Mouse (Mus musculus) pancreas, adult 10 weeks (tissue): Measurements from ENCODE around the gene Ikbip. TPM values are rescaled to one million over a fixed set of nuclear protein-coding genes. Genes with fewer than 3 reads are reported as not detected.

ENCODE experiments used
- polyA plus RNA-seq: library from polyadenylated mRNA; stranded (reverse); fragments of 350-450 nt; fragmentation: Illumina TruSeq; extraction: RNeasy Lipid Tissue Mini Kit (QIAGEN cat#74804); gene quantifications from one replicate; pipeline ENCODE4 v1.2.3, GENCODE M21; 2015; ENCODE audit warnings: low read depth, low replicate concordance; ENCODE audit not compliant: insufficient read depth

Ikbip gene
- polyA plus RNA-seq = 7.1 TPM

DNA sequence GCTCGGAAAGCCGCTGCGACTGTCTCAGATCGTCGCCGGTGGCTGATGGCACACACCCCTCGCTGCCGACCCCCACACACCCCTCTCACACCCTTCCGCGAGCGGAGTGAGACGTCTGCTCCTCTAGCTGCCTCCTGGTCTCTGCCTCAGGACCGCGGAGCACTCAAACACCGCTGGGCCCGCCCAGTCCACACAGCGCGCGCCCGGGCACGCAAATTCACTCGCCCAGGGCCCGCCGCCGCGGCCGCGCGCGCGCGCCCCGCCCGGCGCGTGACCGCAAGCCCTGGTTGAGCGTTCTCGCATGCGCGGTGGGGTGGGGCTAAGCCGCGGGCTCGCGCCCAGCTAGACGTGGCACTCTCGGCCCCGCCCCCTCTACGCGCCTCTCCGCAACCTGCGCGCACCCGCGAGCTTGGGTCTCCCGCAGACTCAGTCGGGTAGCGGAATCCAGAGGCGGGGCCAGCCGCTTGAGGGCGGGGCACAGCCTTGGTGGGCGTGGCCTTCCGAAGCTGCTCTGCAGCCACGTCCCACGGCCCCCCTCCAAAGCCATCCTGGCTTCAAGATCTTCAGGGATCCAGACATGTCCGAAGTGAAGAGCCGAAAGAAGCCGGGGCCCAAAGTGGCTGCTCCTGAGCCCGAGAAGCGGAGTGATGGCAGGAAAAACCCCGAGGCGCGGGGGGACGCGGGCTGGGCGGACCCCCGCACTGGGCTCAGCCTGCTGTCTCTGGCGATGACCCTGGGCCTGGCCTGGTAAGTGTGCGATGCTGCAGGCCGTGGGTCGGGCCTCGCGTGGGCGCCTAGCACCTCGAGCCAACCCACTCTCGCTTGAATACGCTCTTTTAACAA is at the start of gene Ikbip, which contains the start of gene Apaf1:
TSS of gene Ikbip (plus strand) at position 391 of the 843 bp plus-strand sequence.
TSS of gene Apaf1 (minus strand) at position 221 of the 843 bp plus-strand sequence.

DNA sequence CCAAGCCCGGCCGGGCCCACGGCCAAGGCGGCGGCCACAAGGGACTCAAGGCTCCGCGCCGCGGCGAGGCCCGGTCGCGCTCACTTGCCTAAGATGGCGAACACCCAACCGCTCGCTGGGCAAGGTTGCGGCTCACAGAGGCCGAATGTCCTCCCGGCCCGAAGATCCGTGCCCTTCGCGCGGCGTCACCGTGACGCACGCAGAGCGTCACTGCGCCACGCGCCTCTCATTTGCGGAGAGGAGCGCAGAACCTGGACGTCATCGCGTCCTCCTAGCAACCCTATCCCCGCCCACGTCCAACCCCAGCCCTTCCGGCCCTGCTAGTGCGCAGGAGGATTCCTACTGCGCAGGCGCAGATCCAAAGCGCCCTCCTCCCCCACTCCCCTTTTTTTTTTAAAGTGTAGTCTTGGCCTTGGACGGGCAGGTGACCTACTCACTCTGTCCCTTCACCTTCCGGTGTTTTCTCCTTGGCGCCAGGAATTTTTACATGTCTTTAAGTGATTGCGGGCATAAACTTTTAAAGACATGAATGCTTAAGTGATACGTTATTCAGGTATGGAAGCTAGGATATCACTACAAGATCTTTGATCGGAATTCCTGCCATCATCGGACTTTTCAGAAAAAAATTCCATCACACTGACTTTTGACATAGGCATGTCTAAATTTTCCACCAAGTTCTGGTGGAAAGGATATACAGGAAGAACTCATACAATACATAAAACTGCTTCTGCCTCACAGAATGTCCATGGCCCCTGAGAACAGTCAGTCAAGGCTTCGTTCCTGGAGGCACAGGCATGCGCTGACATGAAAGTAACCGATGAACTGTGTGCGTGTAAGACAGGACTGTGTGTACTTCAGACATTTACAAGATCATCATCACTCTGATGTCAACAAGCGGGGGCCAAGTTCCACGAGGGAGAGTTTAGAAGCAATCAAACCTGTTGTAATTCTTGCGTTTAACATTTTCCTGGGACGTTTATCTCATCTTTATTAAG is 41.4 kb downstream of the Ikbip start, which contains the start of gene Slc25a3:
TSS of gene Slc25a3 (minus strand) at position 232 of the 995 bp plus-strand sequence.

Other genes starting within 250 kb of the Ikbip start
- 4.7 TPM for gene Apaf1, start 170 bp upstream of the Ikbip start, polyA plus RNA-seq
- 149 TPM for gene Slc25a3, start 41.1 kb downstream of the Ikbip start, polyA plus RNA-seq
- 23.6 TPM for gene Tmpo, start 98.4 kb downstream of the Ikbip start, polyA plus RNA-seq